Mouse (Mus musculus) midbrain, embryonic 11.5 days (tissue): ENCODE results near the gene Nyap1. TPM values are rescaled to one million over a fixed set of nuclear protein-coding genes. Genes with fewer than 3 reads are reported as not detected.
A peak's percentile ranks its signal among the peaks of the same experiment; 100 is the strongest.

Experiments
- ATAC-seq: fragments of 200-750 bp; cut with Nextera tagmentation; 2 replicates; pipeline ENCODE4 v1.8.0; 2017; ENCODE audit warnings: moderate TSS enrichment, moderate library complexity; ENCODE audit not compliant: low FRiP score
- DNase-seq: peaks from one replicate; pipeline ENCODE4 v3.0.0; 2015; ENCODE audit warnings: low spot score; ENCODE audit errors: missing footprints
- H3K27ac ChIP-seq: fragments of 300-500 bp; sonication (generic); 2 replicates; pipeline ENCODE4 v1.5.1; 2014; ENCODE audit warnings: low read depth, low read length
- H3K27me3 ChIP-seq: fragments of 300-500 bp; sonication (generic); 2 replicates; pipeline ENCODE4 v1.6.1; 2014; ENCODE audit warnings: mild to moderate bottlenecking, low read length, moderate library complexity, mixed read lengths; ENCODE audit not compliant: control insufficient read depth, insufficient read depth
- H3K36me3 ChIP-seq: fragments of 300-500 bp; sonication (generic); 2 replicates; pipeline ENCODE4 v1.6.1; 2014; ENCODE audit warnings: mild to moderate bottlenecking, low read length, moderate library complexity, mixed read lengths; ENCODE audit not compliant: control insufficient read depth, insufficient read depth
- H3K4me1 ChIP-seq: fragments of 300-500 bp; sonication (generic); 2 replicates; pipeline ENCODE4 v1.6.1; 2014; ENCODE audit warnings: low read length; ENCODE audit not compliant: control insufficient read depth, insufficient read depth
- H3K4me2 ChIP-seq: fragments of 300-500 bp; sonication (generic); 2 replicates; pipeline ENCODE4 v1.6.1; 2014; ENCODE audit warnings: mild to moderate bottlenecking, moderate library complexity
- H3K4me3 ChIP-seq: fragments of 300-500 bp; sonication (generic); 2 replicates; pipeline ENCODE4 v1.5.1; 2014; ENCODE audit warnings: low read depth, low read length
- H3K9ac ChIP-seq: fragments of 300-500 bp; sonication (generic); 2 replicates; pipeline ENCODE4 v1.6.1; 2014; ENCODE audit warnings: low read length
- H3K9me3 ChIP-seq: fragments of 300-500 bp; sonication (generic); 2 replicates; pipeline ENCODE4 v1.6.1; 2016; ENCODE audit warnings: low read length; ENCODE audit not compliant: control insufficient read depth
- WGBS: fragments of 180-500 bp; shearing (Covaris S2); extraction: QIAGEN DNeasy Blood & Tissue Kit; methylation state at CpG from one replicate; pipeline ENCODE4 v1.1.7; 2014; 5-methylcytosine and 5-hydroxymethylcytosine counted together
- polyA plus RNA-seq: library from polyadenylated mRNA; unstranded; fragments of >200 nt; fragmentation: Nextera tagmentation; extraction: Ambion mirVana; gene quantifications from 2 replicates; pipeline ENCODE4 v1.2.1, GENCODE M21; 2014

The Nyap1 gene
- polyA plus RNA-seq, 1 experiment from 2014 or later = 4.8 TPM

DNA sequence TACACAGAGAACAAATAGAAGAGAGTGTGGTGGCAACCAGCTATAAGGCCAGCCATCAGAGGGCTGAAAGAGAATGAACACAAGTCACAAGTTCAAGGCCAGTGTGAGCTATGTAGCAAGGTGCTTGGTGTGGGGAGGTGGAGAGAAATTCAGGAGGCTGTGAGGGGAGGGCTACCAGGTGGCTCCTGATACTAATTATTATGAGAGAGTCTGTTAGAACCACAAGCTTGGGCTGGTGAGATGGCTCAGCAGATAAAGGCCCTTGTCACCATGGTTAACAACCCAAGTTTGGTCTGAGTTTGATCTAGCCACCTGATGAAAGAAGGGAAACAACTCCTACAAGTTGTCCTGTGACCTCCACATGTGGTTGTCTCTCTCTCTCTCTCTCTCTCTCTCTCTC, 31.3 kb upstream of the Nyap1 start:
- H3K4me3 ChIP-seq = no peak overlapping the region
- no peaks in the 10 kb centered on the region for H3K9me3 ChIP-seq
- no peaks in the 10 kb centered on the region for H3K36me3 ChIP-seq
- ATAC-seq = no peak
- H3K4me1 ChIP-seq = no peaks in the 10 kb centered on the region
- DNase-seq = no peak
- H3K4me2 ChIP-seq = no peak overlapping the region
- no peak overlapping the region for H3K27ac ChIP-seq
- no peaks in the 10 kb centered on the region for H3K27me3 ChIP-seq
- no peak overlapping the region for H3K9ac ChIP-seq

- 34% methylated on average over 2 of the region's 2 CpGs for WGBS
- no peaks in the 10 kb centered on the region for H3K4me1 ChIP-seq
- no peak overlapping the region for H3K9ac ChIP-seq
- H3K27me3 ChIP-seq = no peaks in the 10 kb centered on the region
- no peaks in the 10 kb centered on the region for H3K36me3 ChIP-seq
- H3K4me2 ChIP-seq = no peak overlapping the region
- peak; percentile 94 for DNase-seq
- H3K4me3 ChIP-seq = no peak overlapping the region
- no peaks in the 10 kb centered on the region for H3K9me3 ChIP-seq
- H3K27ac ChIP-seq = no peak overlapping the region
- peak; percentile 33 for ATAC-seq
These were observed 29.3 kb upstream of the Nyap1 start for GRCm38 (mm10) chr5:137770709-137771108.

- Histone ChIP-seq H3K36me3 (no peaks in the 10 kb centered on the region), H3K27ac (no peak overlapping the region), H3K4me1 (no peaks in the 10 kb centered on the region), H3K27me3 (no peaks in the 10 kb centered on the region), H3K4me2 (no peak overlapping the region), H3K4me3 (no peak overlapping the region), H3K9me3 (no peaks in the 10 kb centered on the region), H3K9ac (no peak overlapping the region)
- ATAC-seq (no peak), DNase-seq (no peak)
- WGBS = 28% methylated on average over 1 of the region's 1 CpGs
These were observed 27.1 kb upstream of the Nyap1 start for GRCm38 (mm10) chr5:137768475-137768874.

DNA sequence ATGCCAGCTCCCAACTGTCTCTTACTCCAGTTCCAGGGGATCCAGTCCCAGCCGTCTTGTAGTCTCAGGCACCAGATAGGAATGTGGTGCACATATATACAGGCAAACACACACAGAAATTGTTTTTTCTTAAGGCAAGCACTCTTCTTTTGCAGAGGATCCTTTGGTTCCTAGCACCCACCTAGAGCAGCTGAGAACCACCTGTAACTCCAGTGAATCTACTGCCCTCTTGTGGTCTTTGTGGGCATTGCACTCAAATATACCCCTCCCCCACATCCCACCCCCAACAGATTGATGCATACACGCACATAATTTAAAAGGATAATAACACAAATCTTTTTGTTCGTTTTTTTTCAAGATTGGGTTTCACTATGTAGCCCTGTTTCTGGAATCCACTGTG, 24.9 kb upstream of the Nyap1 start:
- Histone ChIP-seq H3K27ac (no peak overlapping the region), H3K9ac (no peak overlapping the region), H3K27me3 (no peaks in the 10 kb centered on the region), H3K9me3 (no peaks in the 10 kb centered on the region), H3K4me3 (no peak overlapping the region), H3K4me1 (no peaks in the 10 kb centered on the region), H3K36me3 (no peaks in the 10 kb centered on the region), H3K4me2 (no peak overlapping the region)
- no peak for DNase-seq
- no peak for ATAC-seq
- 53% methylated on average over 3 of the region's 3 CpGs for WGBS

GRCm38 (mm10) chr5:137764609-137765340, 23.4 kb upstream of the Nyap1 start:
- Histone ChIP-seq H3K27me3 (no peaks in the 10 kb centered on the region), H3K4me1 (no peaks in the 10 kb centered on the region), H3K27ac (no peak overlapping the region), H3K4me2 (no peak overlapping the region), H3K36me3 (no peaks in the 10 kb centered on the region), H3K9ac (no peak overlapping the region), H3K9me3 (no peaks in the 10 kb centered on the region), H3K4me3 (no peak overlapping the region)
- DNase-seq (no peak), ATAC-seq (peak; percentile 54; the same call in 1 of the 2 replicates)
- WGBS = 47% methylated on average over 9 of the region's 9 CpGs

GRCm38 (mm10) chr5:137759971-137760412, 18.6 kb upstream of the Nyap1 start:
- Histone ChIP-seq H3K4me2 (no peak overlapping the region), H3K4me3 (no peak overlapping the region), H3K27ac (no peak overlapping the region), H3K27me3 (no peaks in the 10 kb centered on the region), H3K36me3 (peaks cover 8% of the 10 kb centered on the region), H3K4me1 (no peaks in the 10 kb centered on the region), H3K9ac (no peak overlapping the region), H3K9me3 (no peaks in the 10 kb centered on the region)
- WGBS = 26% methylated on average over 4 of the region's 4 CpGs
- ATAC-seq (0 out of 2 replicates have a peak, but pooled peaks have one; percentile 49), DNase-seq (peak; percentile 94)

DNA sequence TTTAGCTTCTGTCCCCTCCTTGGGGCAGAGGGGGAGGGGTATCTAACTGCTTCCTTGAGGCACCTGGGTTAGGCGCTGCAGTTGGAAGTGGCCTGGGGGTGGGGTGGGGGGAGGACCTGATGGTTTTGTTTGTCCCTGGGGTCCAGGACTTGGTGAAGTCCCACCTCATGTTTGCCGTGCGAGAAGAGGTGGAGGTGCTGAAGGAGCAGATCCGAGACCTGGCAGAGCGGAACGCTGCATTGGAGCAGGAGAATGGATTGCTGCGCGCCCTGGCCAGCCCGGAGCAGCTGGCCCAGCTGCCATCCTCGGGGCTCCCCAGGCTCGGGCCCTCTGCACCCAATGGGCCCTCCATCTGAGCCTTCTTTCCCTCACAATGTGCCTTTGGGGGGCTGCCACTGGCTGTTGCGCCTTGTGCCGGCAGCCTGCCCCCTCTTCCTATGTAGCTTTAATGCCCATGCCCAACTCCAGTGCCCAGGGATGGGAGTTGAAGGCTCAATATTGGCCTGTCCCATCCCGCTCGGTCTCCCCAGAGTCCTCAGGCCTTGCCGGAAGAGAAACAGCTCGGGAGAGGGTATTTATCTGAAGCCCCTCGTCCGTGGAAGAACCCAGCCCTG, 17.6 kb upstream of the Nyap1 start:
- Histone ChIP-seq H3K9ac (no peak overlapping the region), H3K4me3 (no peak overlapping the region), H3K27ac (no peak overlapping the region), H3K9me3 (no peaks in the 10 kb centered on the region), H3K36me3 (peaks cover 8% of the 10 kb centered on the region), H3K4me2 (no peak overlapping the region), H3K27me3 (no peaks in the 10 kb centered on the region), H3K4me1 (no peaks in the 10 kb centered on the region)
- DNase-seq (no peak), ATAC-seq (no peak)
- 90% methylated on average over 19 of the region's 19 CpGs for WGBS

DNA sequence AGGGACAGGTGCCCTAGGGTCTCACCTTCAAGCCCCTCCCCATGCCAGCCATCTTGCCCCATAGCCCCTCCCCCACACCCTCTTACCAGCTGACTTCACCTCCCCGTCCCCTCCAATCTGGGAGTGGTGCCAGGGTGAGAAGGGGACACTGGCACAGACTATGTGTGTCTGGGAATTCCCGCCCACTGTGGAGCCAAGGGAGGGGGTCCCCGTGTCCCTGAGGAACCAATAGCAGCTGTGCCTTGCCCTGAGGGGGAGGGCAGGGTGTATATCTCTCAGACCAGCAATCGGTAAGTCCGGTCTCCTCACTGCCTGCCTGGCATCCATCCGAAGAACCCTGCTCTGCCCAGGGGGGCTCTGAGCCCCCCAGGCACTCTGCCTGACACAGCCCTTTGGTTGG, 16.5 kb upstream of the Nyap1 start:
- peaks cover 8% of the 10 kb centered on the region for H3K36me3 ChIP-seq
- no peak overlapping the region for H3K4me3 ChIP-seq
- no peaks in the 10 kb centered on the region for H3K27me3 ChIP-seq
- WGBS = 93% methylated on average over 6 of the region's 6 CpGs
- no peak overlapping the region for H3K4me2 ChIP-seq
- H3K27ac ChIP-seq = no peak overlapping the region
- DNase-seq (no peak), ATAC-seq (no peak)
- no peaks in the 10 kb centered on the region for H3K9me3 ChIP-seq
- no peaks in the 10 kb centered on the region for H3K4me1 ChIP-seq
- no peak overlapping the region for H3K9ac ChIP-seq

DNA sequence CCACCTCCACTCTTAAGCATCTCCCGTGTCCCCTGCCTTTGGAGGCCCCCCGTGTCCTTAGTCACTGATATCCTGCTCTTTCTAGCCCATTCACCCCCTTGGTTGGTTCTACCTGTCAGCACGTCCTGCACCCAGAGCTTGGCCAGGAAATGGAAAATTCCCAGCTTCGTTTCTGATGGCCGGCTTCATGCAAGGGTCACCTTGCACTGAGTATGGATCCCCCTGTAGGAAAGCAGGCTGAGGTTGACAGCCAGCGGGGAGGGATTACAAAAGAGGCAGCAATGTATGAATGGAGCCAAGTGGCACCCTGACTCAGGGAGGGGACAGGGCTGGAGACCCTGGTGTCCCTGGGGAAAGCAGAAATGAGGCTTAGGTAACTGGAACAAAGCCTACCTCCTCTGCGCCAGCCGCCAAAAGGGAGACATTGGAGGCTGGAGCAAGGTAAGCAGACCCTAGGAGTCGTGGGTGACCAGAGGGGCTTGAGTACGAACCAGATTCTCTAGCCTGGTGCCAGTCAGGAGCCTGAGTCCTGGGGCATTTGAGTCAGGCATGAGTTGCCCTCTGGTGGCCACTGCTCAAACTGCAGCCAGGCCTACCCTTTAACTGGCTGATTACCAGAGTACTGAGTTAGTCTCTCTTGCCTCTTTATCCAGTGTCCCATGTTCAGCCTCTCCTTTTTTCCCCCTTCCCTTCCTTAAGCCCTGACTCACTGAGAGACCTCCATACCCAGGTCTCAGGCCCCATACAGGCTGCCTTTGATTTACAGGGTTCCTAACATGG, 15.7 kb upstream of the Nyap1 start:
- peak; percentile 63; the same call in 1 of the 2 replicates for ATAC-seq
- Histone ChIP-seq H3K4me2 (no peak overlapping the region), H3K36me3 (peaks cover 8% of the 10 kb centered on the region), H3K9ac (no peak overlapping the region), H3K27me3 (no peaks in the 10 kb centered on the region), H3K9me3 (no peaks in the 10 kb centered on the region), H3K4me3 (no peak overlapping the region), H3K4me1 (no peaks in the 10 kb centered on the region), H3K27ac (no peak overlapping the region)
- peak; percentile 99 for DNase-seq
- WGBS = 46% methylated on average over 10 of the region's 10 CpGs
